Mouse (Mus musculus): ENCODE measurements around the gene Nwd1.

DNA sequence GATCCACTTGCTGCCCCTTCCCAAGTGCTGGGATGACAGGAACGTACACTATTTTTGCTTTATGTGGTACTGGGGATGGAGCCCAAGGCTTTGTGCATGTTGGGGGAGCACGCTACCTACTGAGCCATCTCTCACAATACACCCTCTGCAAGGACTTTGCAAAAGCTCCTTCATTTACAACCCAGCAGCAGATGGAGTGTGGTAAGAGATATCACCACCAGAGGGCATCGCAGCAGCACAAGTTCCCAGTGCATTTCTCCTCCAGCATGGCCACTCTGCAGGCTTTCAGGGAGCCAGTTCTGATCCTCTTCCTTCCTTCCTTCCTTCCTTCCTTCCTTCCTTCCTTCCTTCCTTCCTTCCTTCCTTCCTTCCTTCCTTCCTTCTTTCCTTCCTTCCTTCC is 33.6 kb downstream of the Nwd1 start:
- TF ChIP-seq CTCF (IDR thresholded peaks at IDR 0.05; ENCODE audit: low read depth, low read length) = peak; percentile 72
- no peak for TF ChIP-seq GATA1 (IDR thresholded peaks at IDR 0.05; ENCODE audit: borderline replicate concordance, low read length)
